Mouse (Mus musculus): ENCODE measurements around the gene Phf13. TPM values are rescaled to one million over a fixed set of nuclear protein-coding genes. Genes with fewer than 3 reads are reported as not detected.

Phf13 gene
- polyA plus RNA-seq, 1 experiment from 2014 or later, result 27.0 TPM

- H3K36me3 ChIP-seq (ENCODE audit: control insufficient read depth, insufficient read depth, low read length), result no peaks in the 10 kb centered on the region; the same call in 1 of the 2 replicates
- no peak overlapping the region for H3K4me2 ChIP-seq (ENCODE audit: low read depth, low read length, severe bottlenecking)
- H3K9ac ChIP-seq (ENCODE audit: low read length), result no peak overlapping the region
- H3K9me3 ChIP-seq (ENCODE audit: control insufficient read depth, low read length), result no peaks in the 10 kb centered on the region
- H3K27me3 ChIP-seq (ENCODE audit: control insufficient read depth, insufficient read depth, low read length), result no peaks in the 10 kb centered on the region
- 84% methylated on average over 8 of the region's 8 CpGs for WGBS
- no peak for ATAC-seq (replicated peaks; ENCODE audit: low FRiP score)
- H3K4me3 ChIP-seq (ENCODE audit: low read depth, low read length), result no peak overlapping the region
- no peak overlapping the region for H3K27ac ChIP-seq (ENCODE audit: low read depth, low read length)
- H3K4me1 ChIP-seq (replicated peaks; ENCODE audit: control insufficient read depth, insufficient read depth, low read length), result no peaks in the 10 kb centered on the region
- DNase-seq (ENCODE audit: low spot score), result no peak
Measured at GRCm38 (mm10) chr4:151980699-151981098, 15.4 kb downstream of the Phf13 start.

DNA sequence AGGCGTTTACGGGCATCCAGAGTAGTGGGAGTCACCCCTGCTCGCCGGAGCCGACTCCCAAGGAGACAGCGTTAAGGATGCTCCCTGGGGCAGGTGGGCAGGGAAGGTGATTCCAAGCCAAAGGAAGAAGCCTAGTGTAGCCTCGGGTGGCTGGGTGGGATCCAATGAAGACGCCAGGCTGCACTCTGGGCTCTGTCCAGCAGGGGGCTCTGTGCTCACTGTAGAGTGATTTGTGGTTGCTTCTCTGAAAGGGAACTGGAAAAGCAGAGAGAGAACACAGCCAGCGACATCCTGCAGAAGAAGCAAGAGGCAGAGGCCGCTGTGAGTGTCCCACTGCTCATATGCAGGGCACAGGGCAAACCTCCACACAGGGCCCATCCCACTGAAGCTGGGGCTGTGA is 18.3 kb downstream of the Phf13 start:
- no peaks in the 10 kb centered on the region; the same call in 1 of the 2 replicates for H3K9me3 ChIP-seq (ENCODE audit: control insufficient read depth, low read length)
- H3K4me2 ChIP-seq (ENCODE audit: low read depth, low read length, severe bottlenecking), result no peak overlapping the region
- H3K4me1 ChIP-seq (replicated peaks; ENCODE audit: control insufficient read depth, insufficient read depth, low read length), result no peaks in the 10 kb centered on the region
- 48% methylated on average over 10 of the region's 10 CpGs for WGBS
- no peak for ATAC-seq (replicated peaks; ENCODE audit: low FRiP score)
- H3K36me3 ChIP-seq (ENCODE audit: control insufficient read depth, insufficient read depth, low read length), result peaks cover 6% of the 10 kb centered on the region
- no peak overlapping the region for H3K9ac ChIP-seq (ENCODE audit: low read length)
- DNase-seq (ENCODE audit: low spot score), result peak; percentile 91
- H3K4me3 ChIP-seq (ENCODE audit: low read depth, low read length), result no peak overlapping the region
- H3K27ac ChIP-seq (ENCODE audit: low read depth, low read length), result no peak overlapping the region
- no peaks in the 10 kb centered on the region for H3K27me3 ChIP-seq (ENCODE audit: control insufficient read depth, insufficient read depth, low read length)

GRCm38 (mm10) chr4:151975441-151975840 is 20.6 kb downstream of the Phf13 start:
- Histone ChIP-seq H3K9ac (ENCODE audit: low read length) (no peak overlapping the region), H3K9me3 (ENCODE audit: control insufficient read depth, low read length) (no peaks in the 10 kb centered on the region; the same call in 1 of the 2 replicates), H3K27ac (ENCODE audit: low read depth, low read length) (no peak overlapping the region), H3K27me3 (ENCODE audit: control insufficient read depth, insufficient read depth, low read length) (no peaks in the 10 kb centered on the region), H3K4me3 (ENCODE audit: low read depth, low read length) (no peak overlapping the region), H3K4me1 (replicated peaks; ENCODE audit: control insufficient read depth, insufficient read depth, low read length) (no peaks in the 10 kb centered on the region), H3K36me3 (ENCODE audit: control insufficient read depth, insufficient read depth, low read length) (peaks cover 6% of the 10 kb centered on the region), H3K4me2 (ENCODE audit: low read depth, low read length, severe bottlenecking) (no peak overlapping the region)
- ATAC-seq (replicated peaks; ENCODE audit: low FRiP score) (no peak), DNase-seq (ENCODE audit: low spot score) (peak; percentile 73)
- 91% methylated on average over 3 of the region's 3 CpGs for WGBS

DNA sequence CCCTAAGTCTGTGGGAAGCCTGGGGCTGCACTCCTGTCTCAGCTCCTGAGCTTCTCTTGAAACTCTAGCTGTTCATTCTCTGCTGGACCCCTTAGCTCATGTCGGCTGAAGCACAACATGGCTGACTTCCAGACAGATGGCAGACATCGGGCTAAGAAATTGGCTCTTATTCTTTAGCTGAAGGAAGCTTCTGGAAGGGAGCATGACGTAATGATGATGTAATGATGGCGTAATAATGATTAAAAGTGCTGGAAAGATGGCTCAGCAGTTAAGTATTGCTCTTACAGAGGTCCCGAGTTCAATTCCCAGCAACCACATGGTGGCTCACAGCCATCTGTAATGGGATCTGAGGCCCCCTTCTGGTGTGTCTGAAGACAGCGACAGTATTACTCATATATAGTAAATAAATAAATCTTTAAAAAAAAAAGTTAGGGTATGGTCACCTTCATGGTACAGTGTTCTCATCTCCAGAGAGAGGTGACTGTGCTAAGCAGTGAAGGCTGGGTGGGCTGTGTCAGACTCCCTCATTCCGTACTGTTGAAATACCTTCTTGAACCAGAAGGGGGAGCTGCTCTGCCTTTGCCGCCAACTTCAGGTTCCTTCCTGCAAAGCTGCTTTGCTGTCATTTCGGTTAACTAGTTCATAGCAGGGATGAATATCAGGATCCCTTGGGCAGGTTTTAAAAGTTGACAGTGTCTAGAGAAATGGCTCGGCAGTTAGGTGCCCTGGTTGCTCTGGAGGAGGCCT is 23.7 kb downstream of the Phf13 start:
- peaks cover 6% of the 10 kb centered on the region for H3K36me3 ChIP-seq (ENCODE audit: control insufficient read depth, insufficient read depth, low read length)
- H3K4me3 ChIP-seq (ENCODE audit: low read depth, low read length), result no peak overlapping the region
- H3K9ac ChIP-seq (ENCODE audit: low read length), result no peak overlapping the region
- ATAC-seq (replicated peaks; ENCODE audit: low FRiP score) (0 out of 2 replicates have a peak, but pooled peaks have one; percentile 33), DNase-seq (ENCODE audit: low spot score) (peak; percentile 64)
- no peaks in the 10 kb centered on the region for H3K27me3 ChIP-seq (ENCODE audit: control insufficient read depth, insufficient read depth, low read length)
- H3K4me2 ChIP-seq (ENCODE audit: low read depth, low read length, severe bottlenecking), result no peak overlapping the region
- WGBS, result 69% methylated on average over 10 of the region's 10 CpGs
- no peaks in the 10 kb centered on the region for H3K4me1 ChIP-seq (replicated peaks; ENCODE audit: control insufficient read depth, insufficient read depth, low read length)
- H3K27ac ChIP-seq (ENCODE audit: low read depth, low read length), result no peak overlapping the region
- H3K9me3 ChIP-seq (ENCODE audit: control insufficient read depth, low read length), result no peaks in the 10 kb centered on the region; the same call in 1 of the 2 replicates

- no peak overlapping the region for H3K27ac ChIP-seq (ENCODE audit: low read depth, low read length)
- 93% methylated on average over 26 of the region's 26 CpGs for WGBS
- H3K36me3 ChIP-seq (ENCODE audit: control insufficient read depth, insufficient read depth, low read length), result no peaks in the 10 kb centered on the region; the same call in 1 of the 2 replicates
- H3K4me1 ChIP-seq (replicated peaks; ENCODE audit: control insufficient read depth, insufficient read depth, low read length), result no peaks in the 10 kb centered on the region
- H3K4me2 ChIP-seq (ENCODE audit: low read depth, low read length, severe bottlenecking), result no peak overlapping the region
- no peak overlapping the region for H3K9ac ChIP-seq (ENCODE audit: low read length)
- H3K27me3 ChIP-seq (ENCODE audit: control insufficient read depth, insufficient read depth, low read length), result no peaks in the 10 kb centered on the region
- no peak overlapping the region for H3K4me3 ChIP-seq (ENCODE audit: low read depth, low read length)
- H3K9me3 ChIP-seq (ENCODE audit: control insufficient read depth, low read length), result no peaks in the 10 kb centered on the region
- DNase-seq (ENCODE audit: low spot score) (no peak), ATAC-seq (replicated peaks; ENCODE audit: low FRiP score) (no peak)
Measured at GRCm38 (mm10) chr4:151968204-151968921, 27.7 kb downstream of the Phf13 start.

GRCm38 (mm10) chr4:151962817-151963216 is 33.2 kb downstream of the Phf13 start:
- Histone ChIP-seq H3K9ac (ENCODE audit: low read length) (no peak overlapping the region), H3K9me3 (ENCODE audit: control insufficient read depth, low read length) (no peaks in the 10 kb centered on the region), H3K27ac (ENCODE audit: low read depth, low read length) (no peak overlapping the region), H3K4me3 (ENCODE audit: low read depth, low read length) (no peak overlapping the region), H3K4me2 (ENCODE audit: low read depth, low read length, severe bottlenecking) (no peak overlapping the region), H3K4me1 (replicated peaks; ENCODE audit: control insufficient read depth, insufficient read depth, low read length) (no peaks in the 10 kb centered on the region), H3K27me3 (ENCODE audit: control insufficient read depth, insufficient read depth, low read length) (no peaks in the 10 kb centered on the region), H3K36me3 (ENCODE audit: control insufficient read depth, insufficient read depth, low read length) (no peaks in the 10 kb centered on the region; the same call in 1 of the 2 replicates)
- DNase-seq (ENCODE audit: low spot score) (no peak), ATAC-seq (replicated peaks; ENCODE audit: low FRiP score) (no peak)
- 90% methylated on average over 3 of the region's 3 CpGs for WGBS

GRCm38 (mm10) chr4:151960513-151960854 is 35.6 kb downstream of the Phf13 start:
- H3K27me3 ChIP-seq (ENCODE audit: control insufficient read depth, insufficient read depth, low read length), result no peaks in the 10 kb centered on the region
- no peak overlapping the region for H3K27ac ChIP-seq (ENCODE audit: low read depth, low read length)
- H3K4me3 ChIP-seq (ENCODE audit: low read depth, low read length), result no peak overlapping the region
- no peaks in the 10 kb centered on the region for H3K4me1 ChIP-seq (replicated peaks; ENCODE audit: control insufficient read depth, insufficient read depth, low read length)
- no peak overlapping the region for H3K4me2 ChIP-seq (ENCODE audit: low read depth, low read length, severe bottlenecking)
- 94% methylated on average over 3 of the region's 3 CpGs for WGBS
- no peak overlapping the region for H3K9ac ChIP-seq (ENCODE audit: low read length)
- no peaks in the 10 kb centered on the region for H3K9me3 ChIP-seq (ENCODE audit: control insufficient read depth, low read length)
- DNase-seq (ENCODE audit: low spot score), result no peak
- H3K36me3 ChIP-seq (ENCODE audit: control insufficient read depth, insufficient read depth, low read length), result no peaks in the 10 kb centered on the region; the same call in 1 of the 2 replicates
- ATAC-seq (replicated peaks; ENCODE audit: low FRiP score), result no peak

DNA sequence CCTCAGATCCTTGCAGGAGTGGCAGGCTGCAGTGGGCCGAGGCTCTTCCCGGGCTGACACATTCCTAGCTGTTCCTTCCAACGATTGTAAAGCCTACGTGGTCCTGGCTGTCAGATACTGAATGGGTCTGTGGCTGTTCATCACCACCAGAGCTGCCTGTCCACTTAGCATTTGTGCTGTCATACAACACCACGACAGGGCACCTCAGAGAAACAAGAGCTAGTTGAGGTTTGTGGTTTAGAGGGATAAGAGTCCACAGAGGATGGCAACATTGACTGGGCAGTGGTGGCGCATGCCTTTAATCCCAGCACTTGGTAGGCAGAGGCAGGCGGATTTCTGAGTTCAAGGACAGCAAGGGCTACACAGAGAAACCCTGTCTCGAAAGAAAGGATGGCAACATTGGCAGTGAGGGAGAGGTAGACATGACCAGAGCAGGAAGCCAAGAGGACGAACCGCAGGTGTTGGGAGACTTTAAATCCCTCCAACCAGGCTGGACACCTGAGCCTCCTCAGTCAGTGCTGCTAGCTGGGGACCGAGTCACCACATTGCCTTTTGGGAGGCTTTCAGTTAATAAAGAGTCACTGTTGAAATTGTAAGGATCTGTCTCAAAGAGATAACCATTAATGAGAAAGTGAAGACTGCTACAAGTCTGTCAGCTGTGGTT is 36.1 kb downstream of the Phf13 start:
- Histone ChIP-seq H3K27me3 (ENCODE audit: control insufficient read depth, insufficient read depth, low read length) (no peaks in the 10 kb centered on the region), H3K9me3 (ENCODE audit: control insufficient read depth, low read length) (no peaks in the 10 kb centered on the region), H3K27ac (ENCODE audit: low read depth, low read length) (no peak overlapping the region), H3K4me3 (ENCODE audit: low read depth, low read length) (no peak overlapping the region), H3K36me3 (ENCODE audit: control insufficient read depth, insufficient read depth, low read length) (no peaks in the 10 kb centered on the region; the same call in 1 of the 2 replicates), H3K4me1 (replicated peaks; ENCODE audit: control insufficient read depth, insufficient read depth, low read length) (no peaks in the 10 kb centered on the region), H3K4me2 (ENCODE audit: low read depth, low read length, severe bottlenecking) (no peak overlapping the region), H3K9ac (ENCODE audit: low read length) (no peak overlapping the region)
- ATAC-seq (replicated peaks; ENCODE audit: low FRiP score), result no peak
- WGBS, result 92% methylated on average over 11 of the region's 11 CpGs
- DNase-seq (ENCODE audit: low spot score), result no peak

Data from forebrain, embryonic 11.5 days (tissue).